Mouse (Mus musculus): ENCODE data around the gene Rab37. TPM values are rescaled to one million over a fixed set of nuclear protein-coding genes. Genes with fewer than 3 reads are reported as not detected.

Gene Rab37
- polyA plus RNA-seq, 1 experiment from 2014 or later = 1.4 TPM

DNA sequence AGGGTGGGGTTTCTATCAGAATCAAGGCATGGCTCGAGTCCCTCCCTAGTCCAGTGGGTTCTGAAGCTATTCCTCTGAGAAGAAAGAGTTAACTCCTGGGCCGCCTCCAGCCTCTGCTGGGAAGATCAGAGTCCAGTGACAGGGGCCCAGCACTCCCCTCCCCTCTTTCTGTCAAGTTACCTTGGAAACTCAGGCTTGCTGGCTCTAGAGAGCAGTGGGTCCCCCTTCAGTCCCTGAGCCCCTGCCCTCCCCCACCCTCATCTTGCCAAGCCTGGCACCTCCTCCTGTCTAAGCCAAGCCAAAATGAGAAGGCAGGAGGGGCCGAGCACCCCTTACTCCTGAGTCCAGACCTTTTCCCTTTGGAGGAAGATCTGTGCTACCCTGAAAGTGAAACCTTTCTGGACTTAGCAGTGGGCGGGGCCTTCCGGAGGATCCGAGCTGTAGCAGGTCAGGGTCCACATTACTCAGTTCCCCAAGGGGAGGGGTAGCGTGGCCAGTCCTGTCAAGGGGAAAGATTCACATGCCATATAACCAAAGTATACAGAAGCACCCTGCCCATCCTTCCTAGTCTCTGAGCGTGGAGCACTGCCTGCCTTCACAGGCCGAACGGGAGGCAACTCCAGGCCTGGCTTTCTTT, 86.4 kb downstream of the Rab37 start:
- 29% methylated on average over 10 of the region's 10 CpGs for WGBS
- Histone ChIP-seq H3K4me3 (ENCODE audit: low read depth, low read length) (no peak overlapping the region), H3K4me2 (ENCODE audit: low read depth, low read length) (0 out of 2 replicates have a peak overlapping the region, but pooled peaks have one; percentile 1), H3K9ac (replicated peaks; ENCODE audit: low read length) (no peak overlapping the region), H3K4me1 (ENCODE audit: control insufficient read depth, insufficient read depth, low read length) (peaks cover 13% of the 10 kb centered on the region), H3K27me3 (ENCODE audit: control insufficient read depth, insufficient read depth, low read length) (peaks cover 7% of the 10 kb centered on the region; the same call in 1 of the 2 replicates), H3K9me3 (replicated peaks; ENCODE audit: control insufficient read depth, low read length) (no peaks in the 10 kb centered on the region), H3K27ac (replicated peaks; ENCODE audit: low read depth, low read length) (no peak overlapping the region), H3K36me3 (replicated peaks; ENCODE audit: control insufficient read depth, insufficient read depth, low read depth, low read length) (no peaks in the 10 kb centered on the region)
- no peak for ATAC-seq (replicated peaks; ENCODE audit: insufficient number of reproducible peaks, low FRiP score, low TSS enrichment, low read depth)
- DNase-seq (ENCODE audit: low spot score) = peak; percentile 48

DNA sequence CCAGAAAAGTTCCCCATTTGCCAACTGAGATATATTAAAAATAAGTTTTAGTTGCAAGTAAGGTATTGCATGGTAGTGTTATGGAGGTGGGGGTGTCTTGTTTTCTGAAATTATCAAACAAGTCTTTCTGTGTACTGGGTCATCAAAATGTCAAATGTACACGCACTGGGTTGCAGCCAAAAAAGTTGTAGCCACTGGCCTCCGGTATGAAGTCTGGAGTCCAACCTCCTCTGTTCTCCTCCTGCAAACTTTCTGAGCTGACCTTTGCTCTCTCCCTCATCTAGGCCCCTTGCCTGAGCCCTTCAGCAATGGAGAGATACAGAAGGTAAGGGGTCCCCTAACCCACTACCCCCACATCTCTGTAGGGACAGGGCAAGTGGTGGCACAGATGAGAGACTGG, 87.5 kb downstream of the Rab37 start:
- DNase-seq (ENCODE audit: low spot score) = no peak
- no peak for ATAC-seq (replicated peaks; ENCODE audit: insufficient number of reproducible peaks, low FRiP score, low TSS enrichment, low read depth)
- H3K9ac ChIP-seq (replicated peaks; ENCODE audit: low read length) = no peak overlapping the region
- H3K4me3 ChIP-seq (ENCODE audit: low read depth, low read length) = no peak overlapping the region
- no peak overlapping the region for H3K4me2 ChIP-seq (ENCODE audit: low read depth, low read length)
- peaks cover 7% of the 10 kb centered on the region; the same call in 1 of the 2 replicates for H3K27me3 ChIP-seq (ENCODE audit: control insufficient read depth, insufficient read depth, low read length)
- H3K9me3 ChIP-seq (replicated peaks; ENCODE audit: control insufficient read depth, low read length) = no peaks in the 10 kb centered on the region
- no peaks in the 10 kb centered on the region for H3K36me3 ChIP-seq (replicated peaks; ENCODE audit: control insufficient read depth, insufficient read depth, low read depth, low read length)
- whole genome bisulfite sequencing = 46% methylated on average over 2 of the region's 2 CpGs
- peaks cover 13% of the 10 kb centered on the region for H3K4me1 ChIP-seq (ENCODE audit: control insufficient read depth, insufficient read depth, low read length)
- no peak overlapping the region for H3K27ac ChIP-seq (replicated peaks; ENCODE audit: low read depth, low read length)

DNA sequence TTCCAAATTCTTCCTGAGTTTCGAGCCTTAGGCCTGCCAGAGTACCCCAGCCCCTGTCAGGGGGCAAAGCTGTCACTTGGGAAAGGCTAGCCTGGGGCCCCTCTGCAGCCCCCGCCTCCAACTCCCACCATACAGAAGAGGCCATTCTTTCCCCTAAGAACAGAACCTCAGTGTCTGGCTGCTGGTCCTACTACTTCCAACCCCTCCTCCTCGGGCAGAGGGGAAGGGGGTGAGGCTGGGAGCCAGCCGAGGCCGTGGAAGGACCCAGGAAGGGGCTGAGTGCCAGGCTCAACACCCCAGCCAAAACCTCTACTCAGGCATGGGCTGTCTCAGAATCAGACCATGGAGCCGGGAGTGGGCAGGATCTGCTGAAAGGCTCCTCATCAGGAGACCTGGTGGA, 88.0 kb downstream of the Rab37 start:
- H3K36me3 ChIP-seq (replicated peaks; ENCODE audit: control insufficient read depth, insufficient read depth, low read depth, low read length) = no peaks in the 10 kb centered on the region
- no peak for DNase-seq (ENCODE audit: low spot score)
- no peak for ATAC-seq (replicated peaks; ENCODE audit: insufficient number of reproducible peaks, low FRiP score, low TSS enrichment, low read depth)
- H3K9me3 ChIP-seq (replicated peaks; ENCODE audit: control insufficient read depth, low read length) = no peaks in the 10 kb centered on the region
- 0 out of 2 replicates have a peak, but pooled peaks cover 3% of the 10 kb centered on the region for H3K27me3 ChIP-seq (ENCODE audit: control insufficient read depth, insufficient read depth, low read length)
- 51% methylated on average over 6 of the region's 6 CpGs for WGBS
- no peak overlapping the region for H3K4me3 ChIP-seq (ENCODE audit: low read depth, low read length)
- H3K4me1 ChIP-seq (ENCODE audit: control insufficient read depth, insufficient read depth, low read length) = peaks cover 9% of the 10 kb centered on the region
- H3K9ac ChIP-seq (replicated peaks; ENCODE audit: low read length) = no peak overlapping the region
- H3K4me2 ChIP-seq (ENCODE audit: low read depth, low read length) = no peak overlapping the region
- no peak overlapping the region for H3K27ac ChIP-seq (replicated peaks; ENCODE audit: low read depth, low read length)

DNA sequence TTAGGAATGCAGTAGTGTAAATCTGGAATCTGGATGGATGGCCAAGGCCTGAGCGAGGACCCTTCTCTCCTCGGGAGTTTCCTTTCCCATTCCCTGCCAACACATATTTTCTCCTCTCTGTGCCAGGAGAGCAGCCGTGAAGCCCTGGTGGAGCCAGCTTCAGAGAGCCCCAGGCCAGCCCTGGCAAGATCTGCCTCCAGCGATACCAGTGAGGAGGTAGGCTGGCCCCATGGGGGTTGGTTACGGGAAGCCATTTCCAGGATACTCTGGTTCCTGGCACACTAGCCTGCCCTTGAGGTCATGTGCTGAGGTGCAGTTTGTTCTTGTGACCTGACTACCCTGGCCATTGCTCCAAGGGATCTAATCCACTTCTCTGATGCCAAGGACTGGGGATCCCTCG, 88.7 kb downstream of the Rab37 start:
- Histone ChIP-seq H3K4me2 (ENCODE audit: low read depth, low read length) (no peak overlapping the region), H3K36me3 (replicated peaks; ENCODE audit: control insufficient read depth, insufficient read depth, low read depth, low read length) (no peaks in the 10 kb centered on the region), H3K9ac (replicated peaks; ENCODE audit: low read length) (no peak overlapping the region), H3K27me3 (ENCODE audit: control insufficient read depth, insufficient read depth, low read length) (0 out of 2 replicates have a peak, but pooled peaks cover 2% of the 10 kb centered on the region), H3K27ac (replicated peaks; ENCODE audit: low read depth, low read length) (no peak overlapping the region), H3K4me1 (ENCODE audit: control insufficient read depth, insufficient read depth, low read length) (peaks cover 6% of the 10 kb centered on the region; the same call in 1 of the 2 replicates), H3K9me3 (replicated peaks; ENCODE audit: control insufficient read depth, low read length) (no peaks in the 10 kb centered on the region), H3K4me3 (ENCODE audit: low read depth, low read length) (no peak overlapping the region)
- no peak for ATAC-seq (replicated peaks; ENCODE audit: insufficient number of reproducible peaks, low FRiP score, low TSS enrichment, low read depth)
- no peak for DNase-seq (ENCODE audit: low spot score)
- 80% methylated on average over 6 of the region's 6 CpGs for WGBS

DNA sequence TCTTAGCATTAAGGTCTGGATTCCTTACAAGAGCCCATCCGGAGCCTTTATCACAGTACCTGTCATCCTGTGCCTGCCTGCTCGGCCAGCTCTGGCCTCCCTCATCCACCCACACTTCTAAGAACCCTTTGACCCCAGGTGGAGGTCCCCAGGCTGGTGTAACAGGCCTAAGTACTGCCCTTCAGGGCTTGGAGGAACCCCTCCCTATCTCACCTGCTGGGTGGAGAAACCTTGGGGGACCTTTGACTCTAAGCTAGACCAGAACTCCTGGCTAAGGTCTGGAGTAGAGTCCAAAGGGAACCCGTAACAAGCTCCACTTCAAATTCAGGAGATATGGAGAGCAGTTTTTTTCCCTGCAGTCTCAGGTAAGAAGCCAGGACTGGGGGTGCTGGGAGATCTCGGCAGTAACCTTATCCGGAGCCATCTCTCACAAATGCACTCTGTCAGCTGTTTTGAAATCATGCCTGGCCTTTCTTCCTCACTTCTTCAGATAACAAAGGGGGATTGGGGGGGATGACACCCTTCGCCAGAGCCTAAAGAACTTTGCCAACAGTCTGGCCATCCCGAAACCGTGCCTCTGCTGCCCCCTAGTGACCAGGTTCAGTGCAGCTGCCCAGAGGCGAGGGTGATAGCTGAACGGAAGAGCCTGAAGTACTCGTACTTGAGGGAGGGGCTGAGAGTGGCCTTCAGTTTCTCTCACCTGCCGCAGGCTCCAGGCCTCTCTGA, 90.8 kb downstream of the Rab37 start:
- no peak overlapping the region for H3K9ac ChIP-seq (replicated peaks; ENCODE audit: low read length)

DNA sequence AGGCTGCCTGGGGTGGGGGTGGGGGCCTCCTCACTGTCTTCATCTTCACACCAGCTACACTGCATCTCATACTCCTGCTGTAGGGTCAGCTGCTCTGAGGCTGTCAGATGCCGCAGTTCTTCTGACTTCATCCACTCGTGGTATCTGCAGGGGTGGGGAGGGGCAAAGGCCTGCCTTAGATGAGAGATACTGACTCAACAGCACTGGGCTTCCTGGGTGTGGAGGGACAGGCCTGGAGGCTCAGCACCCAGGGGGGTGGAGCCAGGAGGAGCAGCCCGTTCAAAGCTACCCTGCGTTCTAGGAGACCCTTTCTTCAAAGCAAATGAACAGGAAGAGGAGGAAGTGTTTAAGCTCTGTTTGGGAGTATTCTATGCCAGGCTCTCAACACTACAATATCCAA, 93.7 kb downstream of the Rab37 start:
- DNase-seq (ENCODE audit: low spot score) = no peak

More for the DNA sequence above, 90.8 kb downstream of the Rab37 start:
- Histone ChIP-seq H3K27ac (replicated peaks; ENCODE audit: low read depth, low read length) (no peak overlapping the region), H3K4me1 (ENCODE audit: control insufficient read depth, insufficient read depth, low read length) (peaks cover 2% of the 10 kb centered on the region; the same call in 1 of the 2 replicates), H3K4me2 (ENCODE audit: low read depth, low read length) (no peak overlapping the region), H3K9me3 (replicated peaks; ENCODE audit: control insufficient read depth, low read length) (no peaks in the 10 kb centered on the region), H3K36me3 (replicated peaks; ENCODE audit: control insufficient read depth, insufficient read depth, low read depth, low read length) (no peaks in the 10 kb centered on the region), H3K4me3 (ENCODE audit: low read depth, low read length) (no peak overlapping the region), H3K27me3 (ENCODE audit: control insufficient read depth, insufficient read depth, low read length) (no peaks in the 10 kb centered on the region)
- WGBS = 20% methylated on average over 12 of the region's 12 CpGs
- ATAC-seq (replicated peaks; ENCODE audit: insufficient number of reproducible peaks, low FRiP score, low TSS enrichment, low read depth) (no peak), DNase-seq (ENCODE audit: low spot score) (peak; percentile 85)

DNA sequence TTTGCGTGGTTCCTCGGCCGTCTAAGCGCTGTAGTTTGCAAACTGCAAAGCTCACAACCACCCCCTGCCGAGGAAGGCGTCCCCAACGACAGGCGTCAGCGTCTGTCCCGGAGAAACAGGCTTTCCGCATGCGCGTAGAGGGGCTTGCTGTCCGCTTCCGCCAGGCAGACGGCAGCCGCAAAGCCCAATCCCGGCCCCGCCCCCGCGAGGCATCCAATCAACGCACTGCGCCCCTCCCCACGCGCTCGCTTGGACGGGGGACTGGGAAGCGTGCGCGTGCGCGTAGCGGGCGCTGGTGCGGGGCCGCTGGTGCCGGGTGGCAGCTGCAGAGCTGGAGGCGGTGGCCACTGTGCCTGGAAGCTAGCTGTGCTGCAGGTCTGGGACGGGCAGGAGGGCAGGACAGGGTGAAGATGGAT, 96.0 kb downstream of the Rab37 start, which contains the start of gene Tmem104:
Gene Tmem104 (plus strand): TSS at position 264 of the 416 bp plus-strand sequence.
- ATAC-seq (replicated peaks; ENCODE audit: insufficient number of reproducible peaks, low FRiP score, low TSS enrichment, low read depth) (peak; percentile 86), DNase-seq (ENCODE audit: low spot score) (peak; percentile 99)
- under 1% methylated on average over 39 of the region's 39 CpGs for WGBS
- Histone ChIP-seq H3K27ac (replicated peaks; ENCODE audit: low read depth, low read length) (no peak within 1 kb of the TSS; the same call in 1 of the 2 replicates), H3K4me2 (ENCODE audit: low read depth, low read length) (peak within 1 kb of the TSS; percentile 87), H3K36me3 (replicated peaks; ENCODE audit: control insufficient read depth, insufficient read depth, low read depth, low read length) (no peaks in the 10 kb centered on the region), H3K4me1 (ENCODE audit: control insufficient read depth, insufficient read depth, low read length) (no peaks in the 10 kb centered on the region), H3K4me3 (ENCODE audit: low read depth, low read length) (peak within 1 kb of the TSS; percentile 57), H3K9ac (replicated peaks; ENCODE audit: low read length) (peak within 1 kb of the TSS; percentile 74), H3K9me3 (replicated peaks; ENCODE audit: control insufficient read depth, low read length) (no peaks in the 10 kb centered on the region), H3K27me3 (ENCODE audit: control insufficient read depth, insufficient read depth, low read length) (no peaks in the 10 kb centered on the region)

More for the DNA sequence above, 93.7 kb downstream of the Rab37 start:
- WGBS = 50% methylated on average over 4 of the region's 4 CpGs
- ATAC-seq (replicated peaks; ENCODE audit: insufficient number of reproducible peaks, low FRiP score, low TSS enrichment, low read depth) = no peak
- H3K9ac ChIP-seq (replicated peaks; ENCODE audit: low read length) = no peak overlapping the region
- no peak overlapping the region for H3K4me3 ChIP-seq (ENCODE audit: low read depth, low read length)
- no peaks in the 10 kb centered on the region for H3K9me3 ChIP-seq (replicated peaks; ENCODE audit: control insufficient read depth, low read length)
- no peaks in the 10 kb centered on the region for H3K36me3 ChIP-seq (replicated peaks; ENCODE audit: control insufficient read depth, insufficient read depth, low read depth, low read length)
- no peak overlapping the region for H3K27ac ChIP-seq (replicated peaks; ENCODE audit: low read depth, low read length)
- no peak overlapping the region for H3K4me2 ChIP-seq (ENCODE audit: low read depth, low read length)
- no peaks in the 10 kb centered on the region for H3K4me1 ChIP-seq (ENCODE audit: control insufficient read depth, insufficient read depth, low read length)
- H3K27me3 ChIP-seq (ENCODE audit: control insufficient read depth, insufficient read depth, low read length) = no peaks in the 10 kb centered on the region

DNA sequence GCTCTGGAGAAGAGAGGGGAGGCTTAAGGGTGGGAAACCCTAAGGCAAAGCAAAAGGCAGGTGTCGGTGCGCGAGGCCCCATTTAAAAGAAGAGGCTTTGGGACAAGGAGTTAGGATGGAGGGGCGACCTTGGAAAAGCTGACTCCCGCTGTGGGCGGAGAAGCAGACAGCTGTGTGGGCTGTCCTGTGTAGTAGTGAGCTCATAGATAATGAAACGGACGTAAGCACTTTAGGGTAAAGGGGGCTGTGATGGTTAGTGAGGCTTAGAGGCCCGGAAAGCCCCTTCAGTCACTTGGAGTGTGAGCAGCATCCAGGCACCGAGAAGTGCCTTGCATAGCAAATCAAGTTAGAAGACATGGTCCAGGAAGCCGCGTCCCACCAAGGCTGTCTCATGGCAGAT, 96.5 kb downstream of the Rab37 start, which contains the start of gene Nat9:
Gene Nat9 (minus strand): TSS at position 167 of the 400 bp plus-strand sequence.
- H3K9ac ChIP-seq (replicated peaks; ENCODE audit: low read length) = peak within 1 kb of the TSS; percentile 74
- H3K36me3 ChIP-seq (replicated peaks; ENCODE audit: control insufficient read depth, insufficient read depth, low read depth, low read length) = no peaks in the 10 kb centered on the region
- H3K27ac ChIP-seq (replicated peaks; ENCODE audit: low read depth, low read length) = no peak within 1 kb of the TSS; the same call in 1 of the 2 replicates
- ATAC-seq (replicated peaks; ENCODE audit: insufficient number of reproducible peaks, low FRiP score, low TSS enrichment, low read depth) = no peak; the same call in 1 of the 2 replicates
- no peaks in the 10 kb centered on the region for H3K4me1 ChIP-seq (ENCODE audit: control insufficient read depth, insufficient read depth, low read length)
- H3K27me3 ChIP-seq (ENCODE audit: control insufficient read depth, insufficient read depth, low read length) = no peaks in the 10 kb centered on the region
- WGBS = 10% methylated on average over 12 of the region's 12 CpGs
- no peak for DNase-seq (ENCODE audit: low spot score)
- peak within 1 kb of the TSS; percentile 57 for H3K4me3 ChIP-seq (ENCODE audit: low read depth, low read length)
- H3K4me2 ChIP-seq (ENCODE audit: low read depth, low read length) = peak within 1 kb of the TSS; percentile 87
- no peaks in the 10 kb centered on the region for H3K9me3 ChIP-seq (replicated peaks; ENCODE audit: control insufficient read depth, low read length)
